Mouse (Mus musculus): Measurements from ENCODE around the gene Arv1. TPM values are rescaled to one million over a fixed set of nuclear protein-coding genes. Genes with fewer than 3 reads are reported as not detected.
A peak's percentile ranks its signal among the peaks of the same experiment; 100 is the strongest.

The Arv1 gene
- polyA plus RNA-seq, 1 experiment from 2014 or later: 15.0 TPM

GRCm38 (mm10) chr8:124754792-124755190 lies 32.9 kb downstream of the Arv1 start:
- ATAC-seq (no peak), DNase-seq (ENCODE audit: low spot score) (no peak)
- Histone ChIP-seq H3K36me3 (ENCODE audit: insufficient read depth, low read length) (no peaks in the 10 kb centered on the region), H3K4me1 (ENCODE audit: insufficient read depth, low read depth, low read length) (no peaks in the 10 kb centered on the region), H3K4me2 (replicated peaks; ENCODE audit: low read depth, low read length) (no peak overlapping the region), H3K4me3 (ENCODE audit: low read depth, low read length) (no peak overlapping the region), H3K27ac (ENCODE audit: low read length) (no peak overlapping the region), H3K9ac (replicated peaks; ENCODE audit: low read depth) (no peak overlapping the region), H3K27me3 (replicated peaks; ENCODE audit: insufficient read depth, low read length) (no peaks in the 10 kb centered on the region), H3K9me3 (ENCODE audit: low read length) (no peaks in the 10 kb centered on the region)
- TF ChIP-seq EP300 (IDR thresholded peaks at IDR 0.05) (no peak), CTCF (IDR thresholded peaks at IDR 0.05) (no peak)
- WGBS: 30% methylated on average over 4 of the region's 4 CpGs

DNA sequence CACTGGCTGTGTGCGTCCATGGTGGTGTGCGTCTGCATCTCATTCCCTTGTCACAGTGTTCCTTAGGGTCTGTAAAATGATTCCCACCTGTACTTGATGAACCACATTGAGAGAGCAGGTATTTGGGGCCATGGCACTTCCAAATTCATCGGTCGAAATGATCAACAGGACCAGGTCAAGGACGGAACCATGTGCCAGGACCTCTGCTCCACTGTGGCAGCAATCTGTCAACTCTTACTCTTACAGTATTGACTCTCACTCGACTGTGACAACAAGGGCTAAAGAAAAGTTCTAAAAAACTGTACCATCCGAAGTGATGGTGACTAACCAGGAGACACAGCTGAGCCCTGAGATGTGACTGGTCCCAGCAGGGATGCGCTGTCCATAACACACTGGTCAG lies 33.5 kb downstream of the Arv1 start:
- Histone ChIP-seq H3K27me3 (replicated peaks; ENCODE audit: insufficient read depth, low read length) (no peaks in the 10 kb centered on the region), H3K27ac (ENCODE audit: low read length) (no peak overlapping the region)

DNA sequence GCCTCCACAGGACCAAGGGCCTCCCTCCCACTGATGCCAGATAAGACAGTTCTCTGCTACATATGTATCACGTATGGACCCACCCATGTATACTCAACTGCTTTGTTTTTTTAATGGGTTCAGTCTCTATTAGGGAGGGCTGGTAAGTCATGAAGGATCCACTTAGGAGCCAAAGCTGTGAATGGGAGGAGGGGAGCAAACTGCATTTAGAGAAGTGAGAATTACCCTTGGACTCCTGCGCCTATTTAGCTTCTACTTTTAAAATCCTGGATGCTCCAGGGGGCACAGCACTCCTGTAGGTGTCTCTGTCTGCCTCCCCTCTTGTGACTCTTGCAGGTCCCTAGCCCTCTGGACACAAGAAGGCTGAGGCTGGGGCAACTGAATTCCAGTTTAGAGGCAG lies 34.2 kb downstream of the Arv1 start:
- H3K4me1 ChIP-seq (ENCODE audit: insufficient read depth, low read depth, low read length): no peaks in the 10 kb centered on the region
- H3K36me3 ChIP-seq (ENCODE audit: insufficient read depth, low read length): no peaks in the 10 kb centered on the region
- 63% methylated on average over 2 of the region's 2 CpGs for WGBS
- no peak overlapping the region for H3K9ac ChIP-seq (replicated peaks; ENCODE audit: low read depth)
- no peak overlapping the region for H3K4me2 ChIP-seq (replicated peaks; ENCODE audit: low read depth, low read length)
- DNase-seq (ENCODE audit: low spot score) (no peak), ATAC-seq (no peak)
- no peak overlapping the region for H3K4me3 ChIP-seq (ENCODE audit: low read depth, low read length)
- no peak overlapping the region for H3K27ac ChIP-seq (ENCODE audit: low read length)
- TF ChIP-seq CTCF (IDR thresholded peaks at IDR 0.05) (no peak), EP300 (IDR thresholded peaks at IDR 0.05) (no peak)
- no peaks in the 10 kb centered on the region for H3K27me3 ChIP-seq (replicated peaks; ENCODE audit: insufficient read depth, low read length)
- no peaks in the 10 kb centered on the region for H3K9me3 ChIP-seq (ENCODE audit: low read length)

More for the DNA sequence above, 33.5 kb downstream of the Arv1 start:
- no peaks in the 10 kb centered on the region for H3K9me3 ChIP-seq (ENCODE audit: low read length)
- 66% methylated on average over 8 of the region's 8 CpGs for WGBS
- no peak overlapping the region for H3K4me2 ChIP-seq (replicated peaks; ENCODE audit: low read depth, low read length)
- no peak for ATAC-seq
- H3K4me1 ChIP-seq (ENCODE audit: insufficient read depth, low read depth, low read length): no peaks in the 10 kb centered on the region
- no peak for TF ChIP-seq CTCF (IDR thresholded peaks at IDR 0.05)
- no peak for TF ChIP-seq EP300 (IDR thresholded peaks at IDR 0.05)
- H3K4me3 ChIP-seq (ENCODE audit: low read depth, low read length): no peak overlapping the region
- H3K36me3 ChIP-seq (ENCODE audit: insufficient read depth, low read length): no peaks in the 10 kb centered on the region
- H3K9ac ChIP-seq (replicated peaks; ENCODE audit: low read depth): no peak overlapping the region
- no peak for DNase-seq (ENCODE audit: low spot score)

GRCm38 (mm10) chr8:124756601-124757000 lies 34.7 kb downstream of the Arv1 start:
- DNase-seq (ENCODE audit: low spot score): no peak
- TF ChIP-seq EP300 (IDR thresholded peaks at IDR 0.05) (no peak), CTCF (IDR thresholded peaks at IDR 0.05) (no peak)
- H3K36me3 ChIP-seq (ENCODE audit: insufficient read depth, low read length): no peaks in the 10 kb centered on the region
- H3K27ac ChIP-seq (ENCODE audit: low read length): no peak overlapping the region
- H3K4me2 ChIP-seq (replicated peaks; ENCODE audit: low read depth, low read length): no peak overlapping the region
- WGBS: 56% methylated on average over 5 of the region's 5 CpGs
- H3K9me3 ChIP-seq (ENCODE audit: low read length): no peaks in the 10 kb centered on the region
- ATAC-seq: no peak
- no peak overlapping the region for H3K9ac ChIP-seq (replicated peaks; ENCODE audit: low read depth)
- H3K27me3 ChIP-seq (replicated peaks; ENCODE audit: insufficient read depth, low read length): no peaks in the 10 kb centered on the region
- H3K4me3 ChIP-seq (ENCODE audit: low read depth, low read length): no peak overlapping the region
- H3K4me1 ChIP-seq (ENCODE audit: insufficient read depth, low read depth, low read length): no peaks in the 10 kb centered on the region

DNA sequence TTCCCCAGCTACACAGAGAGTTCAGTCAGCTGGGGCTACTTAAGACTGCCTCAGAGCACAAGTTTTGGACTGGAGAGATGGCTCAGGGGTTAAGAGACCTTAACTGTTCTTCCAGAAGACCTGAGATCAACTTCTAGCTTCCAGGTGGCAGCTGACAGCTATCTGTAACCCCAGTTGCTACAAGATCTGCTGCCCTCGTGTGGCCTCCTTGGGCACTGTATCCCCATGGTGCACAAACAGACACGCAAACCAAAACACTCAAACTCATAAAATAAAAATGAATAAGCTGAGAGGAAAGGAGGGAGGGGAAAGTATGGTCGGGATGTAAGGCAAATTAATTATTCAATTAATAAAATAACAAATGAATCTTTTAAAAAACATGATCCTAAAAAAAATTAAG lies 36.6 kb downstream of the Arv1 start:
- Histone ChIP-seq H3K9me3 (ENCODE audit: low read length) (no peaks in the 10 kb centered on the region), H3K4me1 (ENCODE audit: insufficient read depth, low read depth, low read length) (no peaks in the 10 kb centered on the region), H3K27ac (ENCODE audit: low read length) (no peak overlapping the region), H3K36me3 (ENCODE audit: insufficient read depth, low read length) (no peaks in the 10 kb centered on the region), H3K27me3 (replicated peaks; ENCODE audit: insufficient read depth, low read length) (no peaks in the 10 kb centered on the region), H3K4me3 (ENCODE audit: low read depth, low read length) (no peak overlapping the region), H3K4me2 (replicated peaks; ENCODE audit: low read depth, low read length) (no peak overlapping the region), H3K9ac (replicated peaks; ENCODE audit: low read depth) (no peak overlapping the region)
- ATAC-seq (no peak), DNase-seq (ENCODE audit: low spot score) (no peak)
- TF ChIP-seq CTCF (IDR thresholded peaks at IDR 0.05) (peak; percentile 67), EP300 (IDR thresholded peaks at IDR 0.05) (no peak)
- 33% methylated on average over 3 of the region's 3 CpGs for WGBS

GRCm38 (mm10) chr8:124763061-124763460 lies 41.1 kb downstream of the Arv1 start:
- TF ChIP-seq CTCF (IDR thresholded peaks at IDR 0.05): no peak
- TF ChIP-seq EP300 (IDR thresholded peaks at IDR 0.05): no peak
- no peaks in the 10 kb centered on the region for H3K9me3 ChIP-seq (ENCODE audit: low read length)
- no peak overlapping the region for H3K4me3 ChIP-seq (ENCODE audit: low read depth, low read length)
- DNase-seq (ENCODE audit: low spot score) (no peak), ATAC-seq (no peak)
- H3K27me3 ChIP-seq (replicated peaks; ENCODE audit: insufficient read depth, low read length): no peaks in the 10 kb centered on the region
- H3K9ac ChIP-seq (replicated peaks; ENCODE audit: low read depth): no peak overlapping the region
- H3K36me3 ChIP-seq (ENCODE audit: insufficient read depth, low read length): no peaks in the 10 kb centered on the region
- no peaks in the 10 kb centered on the region for H3K4me1 ChIP-seq (ENCODE audit: insufficient read depth, low read depth, low read length)
- no peak overlapping the region for H3K4me2 ChIP-seq (replicated peaks; ENCODE audit: low read depth, low read length)
- WGBS: 66% methylated on average over 7 of the region's 7 CpGs
- no peak overlapping the region for H3K27ac ChIP-seq (ENCODE audit: low read length)

- Histone ChIP-seq H3K36me3 (ENCODE audit: insufficient read depth, low read length) (no peaks in the 10 kb centered on the region), H3K4me3 (ENCODE audit: low read depth, low read length) (no peak overlapping the region), H3K9me3 (ENCODE audit: low read length) (no peaks in the 10 kb centered on the region), H3K27me3 (replicated peaks; ENCODE audit: insufficient read depth, low read length) (no peaks in the 10 kb centered on the region), H3K9ac (replicated peaks; ENCODE audit: low read depth) (no peak overlapping the region), H3K4me2 (replicated peaks; ENCODE audit: low read depth, low read length) (no peak overlapping the region), H3K4me1 (ENCODE audit: insufficient read depth, low read depth, low read length) (no peaks in the 10 kb centered on the region), H3K27ac (ENCODE audit: low read length) (no peak overlapping the region)
- ATAC-seq (no peak), DNase-seq (ENCODE audit: low spot score) (no peak)
- TF ChIP-seq EP300 (IDR thresholded peaks at IDR 0.05): no peak
- TF ChIP-seq CTCF (IDR thresholded peaks at IDR 0.05): no peak
- 38% methylated on average over 2 of the region's 2 CpGs for WGBS
Measured at GRCm38 (mm10) chr8:124772389-124772788, 50.5 kb downstream of the Arv1 start.
